Mouse (Mus musculus): ENCODE results near the gene Tmem92.

The Tmem92 gene

DNA sequence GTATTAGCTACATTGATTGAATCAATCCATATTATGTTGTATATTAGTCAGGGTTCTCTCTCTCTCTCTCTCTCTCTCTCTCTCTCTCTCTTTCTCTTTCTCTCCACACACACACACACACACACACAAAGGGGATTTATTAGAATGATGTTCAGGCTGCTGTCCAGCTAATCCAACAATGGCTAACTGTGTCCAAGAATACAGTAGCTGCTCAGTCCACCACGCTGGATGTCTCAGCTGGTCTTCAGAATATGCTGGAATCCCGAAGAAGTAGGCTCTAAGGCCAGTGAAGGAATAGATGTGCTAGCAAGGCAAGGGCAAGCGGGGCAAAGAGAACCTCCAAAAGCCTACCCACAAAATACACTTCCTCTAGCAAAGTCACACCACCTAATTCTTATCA is 55.2 kb downstream of the Tmem92 start:
- DNase-seq: no peak
